Mouse (Mus musculus) cortical plate, adult 2 months (tissue): ENCODE results near the gene Rpl23a. TPM values are rescaled to one million over a fixed set of nuclear protein-coding genes. Genes with fewer than 3 reads are reported as not detected.

Experiments used
- H3K27ac ChIP-seq: fragments of 200-500 bp; 2 replicates; pipeline ENCODE4 v1.5.1; 2012; ENCODE audit warnings: low read length, control low read depth, inconsistent platforms; ENCODE audit not compliant: insufficient read depth
- H3K4me1 ChIP-seq: fragments of 200-500 bp; 2 replicates; pipeline ENCODE4 v1.6.1; 2011; ENCODE audit warnings: low read length; ENCODE audit not compliant: control insufficient read depth, insufficient read depth
- H3K4me3 ChIP-seq: fragments of 200-500 bp; 2 replicates; pipeline ENCODE4 v1.5.1; 2011; ENCODE audit warnings: mild to moderate bottlenecking, low read length, control low read depth; ENCODE audit not compliant: insufficient read depth
- CTCF ChIP-seq: fragments of 200-500 bp; IDR thresholded peaks from 2 replicates; pipeline ENCODE4 v1.5.1; 2011; ENCODE audit warnings: mild to moderate bottlenecking, control low read depth, low read length; ENCODE audit not compliant: insufficient read depth; ENCODE audit errors: extremely low read depth
- POLR2A ChIP-seq: fragments of 200-500 bp; IDR thresholded peaks from 2 replicates; pipeline ENCODE4 v1.6.1; 2011; ENCODE audit warnings: mild to moderate bottlenecking, low read length, control low read depth; ENCODE audit not compliant: insufficient read depth; ENCODE audit errors: extremely low read depth
- polyA plus RNA-seq: library from polyadenylated mRNA; depleted of rRNA; stranded (reverse); fragments of >200 nt; gene quantifications from 2 replicates; pipeline ENCODE4 v1.2.3, GENCODE M21; 2012

The Rpl23a gene
- polyA plus RNA-seq, 1 experiment: 1,200 TPM

DNA sequence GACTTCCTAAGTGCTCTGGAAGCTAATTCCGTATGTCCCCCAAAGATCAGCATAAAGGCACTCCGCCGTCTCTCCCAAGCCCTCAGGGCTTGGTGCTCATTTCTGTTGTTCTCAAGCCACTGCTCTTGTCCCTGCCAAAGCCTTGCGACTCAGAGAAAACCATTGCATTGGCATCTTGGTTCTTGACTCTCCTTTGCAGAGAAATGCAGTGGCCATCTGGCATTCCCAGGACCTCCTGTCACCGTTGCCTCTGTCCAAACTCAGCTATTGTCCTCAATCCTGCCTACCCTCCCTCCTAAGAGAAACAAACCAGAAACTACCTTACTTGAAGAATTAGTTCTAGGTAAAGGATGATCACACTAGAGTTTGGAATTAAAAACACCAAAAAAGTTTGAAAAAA is 27.7 kb downstream of the Rpl23a start:
- Histone ChIP-seq H3K4me1 (peaks cover 3% of the 10 kb centered on the region; the same call in 1 of the 2 replicates), H3K4me3 (no peak overlapping the region), H3K27ac (no peak overlapping the region)
- TF ChIP-seq CTCF (no peak), POLR2A (no peak)

DNA sequence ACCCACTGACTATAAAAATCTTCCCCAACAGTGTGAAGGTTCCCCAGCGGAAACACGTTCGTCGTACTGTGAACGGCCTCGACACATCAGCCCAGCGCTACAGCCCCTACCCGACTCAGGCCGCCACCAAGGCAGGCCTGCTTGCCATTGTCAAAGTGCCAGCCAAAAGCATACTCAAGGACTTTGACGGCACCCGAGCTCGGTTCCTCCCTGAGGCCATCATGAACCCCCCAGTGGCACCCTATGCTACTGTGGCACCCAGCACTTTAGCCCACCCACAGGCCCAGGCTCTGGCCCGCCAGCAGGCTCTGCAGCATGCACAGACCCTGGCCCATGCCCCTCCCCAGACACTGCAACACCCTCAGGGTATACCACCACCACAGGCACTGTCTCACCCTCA is 29.6 kb downstream of the Rpl23a start:
- Histone ChIP-seq H3K4me3 (no peak overlapping the region), H3K27ac (0 out of 2 replicates have a peak overlapping the region, but pooled peaks have one; percentile 81), H3K4me1 (peaks cover 3% of the 10 kb centered on the region; the same call in 1 of the 2 replicates)
- TF ChIP-seq POLR2A (no peak), CTCF (no peak)

DNA sequence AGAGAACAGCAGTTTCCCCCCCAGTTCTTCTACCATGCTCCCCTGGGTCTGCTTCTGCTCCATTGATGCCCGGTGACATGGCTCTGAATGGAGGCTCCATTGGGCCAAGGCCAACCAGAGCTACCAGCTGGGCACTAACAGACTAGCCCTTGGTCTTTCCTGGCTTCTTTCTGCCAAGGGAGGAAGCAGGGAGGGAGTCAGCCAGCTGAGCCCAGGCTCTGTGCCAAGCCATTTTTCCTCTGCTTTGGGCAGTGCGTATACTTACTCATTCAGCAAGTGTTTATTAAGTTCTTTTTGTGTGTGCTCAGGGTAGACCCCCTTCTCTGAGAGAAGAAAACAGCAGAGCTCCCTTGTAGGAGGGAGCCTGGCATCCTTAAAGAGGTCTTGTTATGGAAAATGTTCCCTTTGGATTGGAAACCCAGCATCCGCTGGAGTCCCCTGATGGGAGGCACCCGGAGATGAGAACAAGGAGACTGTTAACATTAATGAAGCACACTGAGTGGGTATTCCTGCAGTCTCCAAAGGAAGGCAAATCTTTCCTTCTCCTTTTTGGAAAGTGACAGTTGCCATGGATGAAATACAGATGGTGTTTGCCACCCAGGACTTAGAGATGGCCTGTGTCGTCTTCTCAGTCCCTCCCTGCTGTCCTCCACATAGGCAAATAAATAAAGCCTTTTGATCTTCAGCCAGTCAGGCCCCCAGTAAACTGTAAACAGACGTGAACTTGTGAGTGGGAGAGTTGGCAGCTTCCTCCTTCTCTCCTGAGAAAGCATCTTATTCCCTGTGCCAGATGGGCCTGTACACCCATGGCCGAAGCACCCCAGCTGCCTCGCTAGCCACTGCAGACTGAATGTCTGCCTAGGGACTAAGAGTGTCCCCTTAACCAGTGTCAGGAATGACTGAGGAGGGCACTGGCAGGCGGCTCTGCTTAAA is 30.8 kb downstream of the Rpl23a start:
- peaks cover 3% of the 10 kb centered on the region; the same call in 1 of the 2 replicates for H3K4me1 ChIP-seq
- peak overlapping the region; percentile 81 for H3K27ac ChIP-seq
- TF ChIP-seq POLR2A (no peak), CTCF (no peak)
- no peak overlapping the region for H3K4me3 ChIP-seq

DNA sequence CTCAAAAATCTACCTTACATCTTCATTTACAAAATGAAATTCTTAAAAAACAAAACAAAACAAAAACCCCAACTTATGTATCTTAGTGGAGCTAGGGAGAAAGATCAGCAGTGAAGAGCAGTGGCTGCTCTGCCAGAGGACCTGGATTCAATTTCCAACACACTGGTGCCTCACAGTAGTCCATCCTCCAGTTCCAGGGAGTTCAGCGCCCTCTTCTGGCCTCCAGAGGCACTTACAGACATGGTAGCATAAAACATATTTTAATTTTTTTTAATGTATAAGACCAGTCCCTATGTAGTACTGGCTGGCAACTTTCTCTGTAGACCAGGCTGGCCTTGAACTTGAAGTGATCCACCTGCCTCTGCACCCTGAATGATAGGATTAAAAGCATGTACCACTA is 32.2 kb downstream of the Rpl23a start:
- Histone ChIP-seq H3K27ac (no peak overlapping the region), H3K4me3 (no peak overlapping the region), H3K4me1 (peaks cover 3% of the 10 kb centered on the region; the same call in 1 of the 2 replicates)
- TF ChIP-seq CTCF (peak; percentile 38; the same call in 1 of the 2 replicates), POLR2A (no peak)

DNA sequence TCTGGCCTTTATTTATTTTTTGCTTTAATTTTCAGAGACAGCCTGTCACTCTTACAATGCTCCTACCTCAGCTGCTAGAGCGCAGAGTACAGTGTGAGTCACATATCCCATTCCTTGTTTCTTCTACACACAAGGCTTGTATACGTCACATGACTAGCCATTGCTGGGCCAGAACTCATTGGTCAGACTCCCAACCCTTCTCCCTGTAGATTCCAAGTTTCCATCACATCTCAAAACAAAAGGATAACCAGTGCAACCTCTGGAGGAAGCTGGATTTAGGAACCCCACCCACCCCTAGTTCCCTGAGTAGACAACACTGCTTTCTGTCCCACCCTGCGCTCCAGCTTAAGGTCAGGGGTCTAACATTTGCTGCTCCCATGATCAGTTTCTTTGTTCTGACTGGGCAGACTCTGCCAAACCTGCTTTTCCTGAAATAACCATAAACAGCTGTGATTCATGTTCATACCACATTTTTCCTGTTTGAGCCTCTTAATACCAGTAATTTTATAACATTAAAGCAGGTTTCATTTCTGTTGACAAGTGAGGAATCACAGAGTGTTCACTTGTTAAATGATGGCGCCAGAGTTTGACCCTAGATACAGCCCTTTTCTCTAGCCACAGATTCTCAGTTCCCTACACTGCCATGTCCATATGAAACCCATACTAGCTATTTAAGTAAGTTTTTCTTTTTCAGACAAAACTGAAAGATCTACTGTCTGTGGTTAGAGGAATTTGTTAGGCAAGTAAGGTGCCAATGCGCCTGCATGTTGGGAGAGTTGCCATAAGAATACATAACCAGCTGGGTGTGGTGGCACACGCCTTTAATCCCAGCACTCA is 36.5 kb downstream of the Rpl23a start:
- Histone ChIP-seq H3K27ac (no peak overlapping the region), H3K4me3 (no peak overlapping the region), H3K4me1 (no peaks in the 10 kb centered on the region)
- TF ChIP-seq CTCF (no peak), POLR2A (no peak)

DNA sequence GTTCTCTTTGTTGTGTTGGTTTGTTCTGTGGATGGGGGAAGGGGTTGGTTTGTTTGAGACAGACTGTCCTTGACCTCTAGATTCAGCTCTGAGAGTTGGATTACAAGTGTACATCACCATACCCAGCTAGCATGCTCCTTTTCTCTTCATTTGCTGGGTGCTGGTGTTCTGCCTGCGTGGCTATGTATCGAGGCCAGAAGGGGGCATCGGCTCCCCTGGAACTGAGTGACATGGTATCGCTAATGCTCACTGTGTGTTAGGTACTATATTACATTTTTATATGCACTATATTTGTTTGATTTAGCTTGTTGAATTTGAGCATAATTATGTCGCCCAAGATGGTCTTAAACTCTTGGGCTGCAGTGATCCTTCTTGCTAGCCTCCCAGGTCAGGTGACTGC is 37.2 kb downstream of the Rpl23a start:
- no peak overlapping the region for H3K4me3 ChIP-seq
- TF ChIP-seq POLR2A (no peak), CTCF (0 out of 2 replicates have a peak, but pooled peaks have one; percentile 15)
- no peaks in the 10 kb centered on the region for H3K4me1 ChIP-seq
- no peak overlapping the region for H3K27ac ChIP-seq

DNA sequence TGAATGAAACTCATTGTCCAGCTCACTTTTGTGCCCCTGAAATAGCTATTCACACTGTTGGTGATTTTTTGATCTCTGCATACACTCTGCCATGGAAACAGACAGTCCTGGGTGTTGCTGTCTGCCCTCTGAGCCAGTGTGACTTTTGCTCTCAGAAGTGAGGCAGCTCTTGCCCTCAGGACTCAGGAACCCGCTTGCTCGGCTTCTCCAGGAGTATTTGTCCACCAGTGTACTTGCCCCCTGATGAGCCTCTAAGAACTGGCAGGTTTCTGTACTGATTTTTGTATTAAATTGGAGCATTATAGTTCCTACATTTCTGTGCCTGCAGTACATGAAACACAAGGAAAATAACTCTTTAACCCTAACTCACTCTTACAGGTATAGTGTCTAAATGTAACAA is 39.9 kb downstream of the Rpl23a start:
- H3K27ac ChIP-seq: no peak overlapping the region
- H3K4me1 ChIP-seq: no peaks in the 10 kb centered on the region
- H3K4me3 ChIP-seq: no peak overlapping the region
- TF ChIP-seq POLR2A (no peak), CTCF (no peak)

DNA sequence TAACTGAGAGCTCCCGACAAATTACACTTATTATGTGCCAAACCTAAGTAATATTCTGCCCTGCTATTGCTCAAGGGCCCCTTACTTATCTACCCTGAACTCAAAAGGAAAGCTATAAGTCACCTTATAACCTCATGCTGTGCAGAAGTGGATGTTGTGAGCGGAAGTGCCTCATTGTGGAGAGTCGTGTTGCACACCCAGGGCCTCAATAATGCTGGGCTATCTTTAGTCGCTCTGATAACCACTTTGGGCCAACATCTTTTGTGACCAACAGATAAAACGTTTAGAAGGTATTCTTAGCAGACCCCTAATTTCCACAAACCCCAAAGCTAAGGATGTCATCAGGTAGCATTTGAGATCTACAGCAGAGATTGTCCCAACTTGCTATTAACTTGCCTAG is 42.7 kb downstream of the Rpl23a start:
- H3K27ac ChIP-seq: no peak overlapping the region
- TF ChIP-seq CTCF: no peak
- no peak for TF ChIP-seq POLR2A
- no peak overlapping the region for H3K4me3 ChIP-seq

DNA sequence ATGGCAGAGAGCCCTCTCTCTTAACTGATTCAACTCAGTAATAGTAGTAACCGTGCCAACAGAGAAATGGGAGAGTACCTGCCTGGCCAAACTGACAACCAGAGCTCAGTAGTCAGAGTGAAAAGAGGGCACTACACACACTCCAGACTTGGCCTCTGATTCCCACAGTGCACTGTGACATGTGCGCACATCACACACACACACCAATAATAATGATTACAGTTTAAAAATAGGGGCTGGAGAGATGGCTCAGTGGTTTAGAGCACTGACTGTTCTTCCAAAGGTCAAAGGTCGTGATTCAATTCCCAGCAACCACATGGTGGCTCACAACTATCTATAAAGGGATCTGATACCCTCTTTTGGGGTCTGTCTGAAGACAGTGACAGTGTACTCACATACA is 45.4 kb downstream of the Rpl23a start:
- TF ChIP-seq CTCF: no peak
- no peak for TF ChIP-seq POLR2A
- Histone ChIP-seq H3K4me3 (no peak overlapping the region), H3K27ac (no peak overlapping the region), H3K4me1 (no peaks in the 10 kb centered on the region; the same call in 1 of the 2 replicates)

More for the DNA sequence above, 42.7 kb downstream of the Rpl23a start:
- H3K4me1 ChIP-seq: no peaks in the 10 kb centered on the region; the same call in 1 of the 2 replicates

DNA sequence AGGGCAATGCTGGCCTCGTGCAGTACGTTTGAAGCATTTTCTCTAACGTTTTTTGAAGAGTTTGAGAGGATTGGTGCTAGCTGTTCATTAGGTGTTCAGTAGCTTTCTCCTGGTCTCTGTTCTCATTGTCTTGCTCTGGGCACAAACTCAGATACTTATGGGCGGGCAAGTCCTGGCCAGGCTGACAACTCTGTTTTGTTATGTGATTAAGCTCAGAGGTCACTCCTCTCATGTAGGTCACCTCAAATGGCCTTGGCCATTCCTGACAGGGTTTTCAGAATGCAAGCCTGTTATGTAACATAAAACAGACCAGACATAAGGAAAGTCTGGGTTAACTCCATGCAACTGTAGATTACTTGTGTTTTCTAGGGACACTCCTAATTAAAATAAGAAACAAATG is 45.8 kb downstream of the Rpl23a start:
- Histone ChIP-seq H3K4me1 (no peaks in the 10 kb centered on the region; the same call in 1 of the 2 replicates), H3K4me3 (no peak overlapping the region), H3K27ac (no peak overlapping the region)
- TF ChIP-seq POLR2A (no peak), CTCF (no peak)
